Mouse (Mus musculus) lung, adult 2 months (tissue): Measurements from ENCODE around the gene Aplnr.

ENCODE experiments used
- CTCF ChIP-seq: fragments of 200-500 bp; IDR thresholded peaks from 2 replicates; pipeline ENCODE4 v1.5.1; 2011; ENCODE audit warnings: mild to moderate bottlenecking, low read length, control low read depth; ENCODE audit not compliant: insufficient read depth
- POLR2A ChIP-seq: fragments of 200-500 bp; IDR thresholded peaks from 2 replicates; pipeline ENCODE4 v1.6.1; 2011; ENCODE audit warnings: low read depth, mild to moderate bottlenecking, control low read depth, low read length, borderline replicate concordance; ENCODE audit errors: extremely low read depth

GRCm38 (mm10) chr2:85161638-85162093 lies 25.6 kb downstream of the Aplnr start:
- TF ChIP-seq CTCF, result no peak
- no peak for TF ChIP-seq POLR2A
